Comparison of ENCODE assay signal across 9 mouse cellular contexts in genomic region chr13:52892065-52892503, GRCm38 (mm10). TPM values are rescaled to one million over a fixed set of nuclear protein-coding genes. Genes with fewer than 3 reads are reported as not detected.
DNase-seq lines count a peak whose midpoint lies in the region; ATAC-seq and TF ChIP-seq lines count a peak whose summit lies in the region.
"Had no signal": no experiment of that assay in that cellular context is flagged by ENCODE, and none has a peak within 500 bp of the region (broad histone marks: within the 10 kb centered on the region; RNA-seq: fewer than 3 reads in every experiment).

No protein-coding gene starts in this region.

- H3K4me2 ChIP-seq in heart, embryonic 13.5 days = no peak overlapping the region
- H3K4me2 ChIP-seq in stomach, embryonic 14.5 days (replicated peaks; ENCODE audit: low read depth, low read length) = no peak overlapping the region
- H3K4me2 ChIP-seq: liver, embryonic 15.5 days had no signal

- ATAC-seq in heart, embryonic 13.5 days (ENCODE audit: extremely low read depth, insufficient number of reproducible peaks, low FRiP score, low TSS enrichment) = no peak
- ATAC-seq in stomach, embryonic 14.5 days (ENCODE audit: insufficient number of reproducible peaks, insufficient read depth, low FRiP score, low read depth) = no peak

- TF ChIP-seq POLR2A in liver, adult 2 months (IDR thresholded peaks at IDR 0.05; ENCODE audit: extremely low read depth, insufficient read depth, low read length) = no peak

- no peaks in the 10 kb centered on the region for H3K9me3 ChIP-seq in heart, embryonic 13.5 days
- H3K9me3 ChIP-seq in stomach, embryonic 14.5 days (ENCODE audit: control insufficient read depth, low read depth, low read length) = no peaks in the 10 kb centered on the region
- H3K9me3 ChIP-seq: liver, embryonic 15.5 days had no signal

- peaks cover 3% of the 10 kb centered on the region; the same call in 1 of the 2 replicates for H3K4me1 ChIP-seq in liver, adult 2 months (ENCODE audit: control insufficient read depth, insufficient read depth, low read length)
- peaks cover 16% of the 10 kb centered on the region for H3K4me1 ChIP-seq in brown adipose tissue, adult 24 weeks (ENCODE audit: control insufficient read depth, insufficient read depth, insufficient read length, low read length)
- peaks cover 21% of the 10 kb centered on the region for H3K4me1 ChIP-seq in heart, embryonic 13.5 days
- H3K4me1 ChIP-seq in stomach, embryonic 14.5 days (ENCODE audit: control insufficient read depth, insufficient read depth, low read length) = no peaks in the 10 kb centered on the region

- H3K9ac ChIP-seq in liver, adult 2 months (ENCODE audit: low read depth, low read length) = no peak overlapping the region
- H3K9ac ChIP-seq in heart, embryonic 13.5 days = 0 out of 2 replicates have a peak overlapping the region, but pooled peaks have one; percentile 14
- H3K9ac ChIP-seq in stomach, embryonic 14.5 days (replicated peaks; ENCODE audit: low read depth, low read length) = no peak overlapping the region
- H3K9ac ChIP-seq: liver, embryonic 15.5 days had no signal

- no peaks in the 10 kb centered on the region for H3K36me3 ChIP-seq in liver, adult 2 months (ENCODE audit: control insufficient read depth, insufficient read depth, low read length)
- H3K36me3 ChIP-seq in heart, embryonic 13.5 days = peaks cover 20% of the 10 kb centered on the region
- no peaks in the 10 kb centered on the region; the same call in 1 of the 2 replicates for H3K36me3 ChIP-seq in stomach, embryonic 14.5 days (ENCODE audit: control insufficient read depth, insufficient read depth, low read length)
- H3K36me3 ChIP-seq: liver, embryonic 15.5 days had no signal

- no peaks in the 10 kb centered on the region for H3K27me3 ChIP-seq in liver, adult 2 months (ENCODE audit: control insufficient read depth, insufficient read depth, low read length)
- H3K27me3 ChIP-seq in heart, embryonic 13.5 days (replicated peaks) = no peaks in the 10 kb centered on the region
- H3K27me3 ChIP-seq in stomach, embryonic 14.5 days (ENCODE audit: control insufficient read depth, insufficient read depth, low read length) = no peaks in the 10 kb centered on the region
- H3K27me3 ChIP-seq: liver, embryonic 15.5 days had no signal

- peak; percentile 89 for DNase-seq in liver, adult 2 months (ENCODE audit: extremely low read depth, low read depth, low spot score)
- DNase-seq in liver = no peak
- peak; percentile 43 for DNase-seq in large intestine, adult 2 months (ENCODE audit: low read depth, low spot score)
- no peak for DNase-seq in T-cell, adult 2 months (ENCODE audit: low spot score)
- DNase-seq in spleen, postnatal 36 days (ENCODE audit: low spot score in 2 of 2) = no peak

- H3K79me2 ChIP-seq in liver, adult 2 months (ENCODE audit: control insufficient read depth, insufficient read depth, low read length) = no peaks in the 10 kb centered on the region

- TF ChIP-seq CTCF in liver, adult 2 months (IDR thresholded peaks at IDR 0.05; ENCODE audit: low read depth, low read length) = no peak

- peak overlapping the region; percentile 30 for H3K27ac ChIP-seq in liver, adult 2 months (replicated peaks; ENCODE audit: insufficient read depth, low read depth, low read length)
- peak overlapping the region; percentile 84 for H3K27ac ChIP-seq in brown adipose tissue, adult 24 weeks (replicated peaks; ENCODE audit: low read depth, low read length)
- H3K27ac ChIP-seq in heart, embryonic 13.5 days (replicated peaks) = peak overlapping the region; percentile 20; the same call in 1 of the 2 replicates
- H3K27ac ChIP-seq in stomach, embryonic 14.5 days (ENCODE audit: low read length) = peak overlapping the region; percentile 7; the same call in 1 of the 2 replicates
- H3K27ac ChIP-seq: liver, embryonic 15.5 days had no signal

- no peak overlapping the region for H3K4me3 ChIP-seq in liver, adult 2 months (ENCODE audit: insufficient read depth, low read depth, low read length)
- no peak overlapping the region for H3K4me3 ChIP-seq in brown adipose tissue, adult 24 weeks (ENCODE audit: insufficient read depth, low read depth, low read length)
- no peak overlapping the region for H3K4me3 ChIP-seq in heart, embryonic 13.5 days
- H3K4me3 ChIP-seq in stomach, embryonic 14.5 days (ENCODE audit: low read depth, low read length) = no peak overlapping the region
- H3K4me3 ChIP-seq: liver, embryonic 15.5 days had no signal

- 22% methylated on average over 10 of the region's 10 CpGs for WGBS in liver, adult 2 months
- 51% methylated on average over 10 of the region's 10 CpGs for WGBS in heart, embryonic 13.5 days
- 19% methylated on average over 10 of the region's 10 CpGs for whole genome bisulfite sequencing in large intestine, adult 2 months
- 74% methylated on average over 10 of the region's 10 CpGs for WGBS in stomach, embryonic 14.5 days

RNA-seq across cellular contexts. Expression of gene Auh, which starts 37.4 kb away (rescaled TPM):
- 45.1 and 49.2 TPM in 2 replicates for total RNA-seq in liver, adult 2 months (2014; rRNA removed)
- polyA plus RNA-seq in liver, adult 2 months (2012; rRNA removed) = 28.0 and 33.3 TPM in 2 replicates
- polyA plus RNA-seq in brown adipose tissue, adult 24 weeks (2012; ENCODE audit: insufficient read depth, insufficient read length, missing spikeins) = 196 and 200 TPM in 2 replicates
- polyA plus RNA-seq in heart, embryonic 13.5 days (2015; fragmentation: Nextera tagmentation; extraction: Ambion mirVana) = 49.1 and 57.4 TPM in 2 replicates
- 15.2 and 18.1 TPM in 2 replicates for polyA plus RNA-seq in large intestine, adult 2 months (2012; rRNA removed)
- polyA plus RNA-seq in stomach, embryonic 14.5 days (2014; fragmentation: Nextera tagmentation; extraction: Ambion mirVana) = 30.5 and 36.3 TPM in 2 replicates

Comparison
In these comparisons a context has a peak if more than half of its experiments do, and no peak if none do; other contexts are left out.
1. DNase-seq: peak in liver, adult 2 months (single experiment) and large intestine, adult 2 months (single experiment); none in liver (single experiment), T-cell, adult 2 months (single experiment) and spleen, postnatal 36 days (0 of 2).
2. H3K27ac ChIP-seq: peak in every context shown above with its lines; median percentile 84 in brown adipose tissue, adult 24 weeks; 30 in liver, adult 2 months; 20 in heart, embryonic 13.5 days; 7 in stomach, embryonic 14.5 days.